Mouse (Mus musculus): ENCODE results near the gene Gm43191. TPM values are rescaled to one million over a fixed set of nuclear protein-coding genes. Genes with fewer than 3 reads are reported as not detected.

The Gm43191 gene
- not detected for polyA plus RNA-seq (2017; shearing (Covaris generic))

DNA sequence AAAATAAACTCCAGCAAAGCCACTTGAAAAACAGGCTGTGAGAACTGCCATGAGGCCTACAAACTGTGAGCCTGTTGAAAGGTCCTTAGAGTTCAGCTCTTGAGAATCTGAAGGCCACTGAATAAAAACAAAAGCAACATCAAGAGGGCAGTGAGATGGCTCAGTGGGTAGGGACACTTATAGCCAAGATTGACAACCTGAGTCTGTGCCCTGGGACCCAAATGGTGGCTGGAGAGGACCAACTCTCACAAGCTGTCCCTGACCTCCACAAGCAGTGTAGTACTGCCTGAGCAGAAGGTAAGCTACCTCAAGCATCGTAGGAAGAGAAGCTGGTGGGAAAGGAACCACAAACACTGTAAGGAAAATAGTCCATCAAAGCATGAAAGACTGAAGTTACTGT lies at the start of gene Gm43191:
Gene Gm43191 (minus strand): TSS at position 101 of the 400 bp plus-strand sequence.

DNA sequence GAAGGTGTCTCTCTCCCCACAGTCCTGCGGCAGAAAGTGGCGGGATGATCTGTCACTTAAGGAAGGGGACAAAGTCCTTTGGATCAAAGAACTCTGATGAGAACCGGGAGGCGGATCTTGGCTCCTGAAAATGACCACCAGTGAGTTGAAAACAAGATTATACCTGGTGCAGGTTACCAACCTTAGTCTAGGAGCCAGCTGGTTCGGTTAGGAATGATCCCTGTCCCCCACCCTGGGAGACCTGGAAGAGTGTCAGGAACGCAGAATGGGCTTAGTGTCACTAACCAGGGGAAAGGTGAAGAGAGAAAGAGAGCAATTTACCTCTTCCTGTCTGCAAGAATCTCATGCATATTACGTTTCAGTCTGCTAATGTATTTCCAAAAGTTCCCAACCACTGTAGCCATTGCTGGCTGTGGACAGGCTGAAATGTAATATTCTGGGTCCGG lies 31.4 kb upstream of the Gm43191 start, which contains the start of gene Slc35a3:
Gene Slc35a3 (minus strand): TSS at position 396 of the 446 bp plus-strand sequence.

GRCm38 (mm10) chr3:116662463-116662863 lies 18.6 kb downstream of the Gm43191 start, which contains the start of gene Mfsd14a:
Gene Mfsd14a, minus strand, starts transcription at chr3:116662677.

DNA sequence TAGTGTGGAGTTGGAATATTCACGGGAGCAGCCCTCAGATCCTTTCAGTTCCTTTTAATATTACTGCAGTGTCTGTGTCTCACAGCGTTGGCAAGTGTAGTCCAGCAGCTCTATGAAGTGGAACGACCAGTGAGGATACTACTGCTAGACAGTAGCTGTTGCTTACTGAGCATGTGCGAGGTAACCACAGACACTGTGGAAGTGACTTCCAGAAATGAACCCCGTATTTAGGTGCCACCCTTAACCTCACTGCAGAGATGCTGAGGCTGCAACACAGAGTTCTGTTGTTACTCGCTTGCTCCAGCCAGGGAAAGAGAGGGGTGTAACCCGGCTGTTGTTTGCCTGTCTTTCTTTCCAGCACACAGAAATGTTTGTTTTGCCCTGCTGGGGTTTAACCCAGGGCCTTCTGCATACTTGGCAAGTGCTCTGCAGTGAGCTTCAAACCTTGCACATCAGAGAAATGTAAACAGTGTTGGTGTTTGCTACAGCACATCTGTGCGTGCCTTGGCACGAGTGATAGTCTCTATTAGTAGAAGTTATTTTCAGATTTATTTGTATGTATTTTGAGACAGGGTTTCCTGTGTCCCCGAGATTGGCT lies 66.7 kb downstream of the Gm43191 start, which contains the start of gene Trmt13:
Gene Trmt13 (minus strand): TSS at position 293 of the 598 bp plus-strand sequence.

GRCm38 (mm10) chr3:116594728-116595602 lies 86.1 kb downstream of the Gm43191 start, which contains the start of gene Sass6:
Gene Sass6, plus strand, starts transcription at chr3:116594982.

Other genes with a start within 250 kb of the Gm43191 start
- gene Rtca, start 173.1 kb downstream of the Gm43191 start, polyA plus RNA-seq (2017; shearing (Covaris generic)) = 28.1 TPM
- 12.2 TPM for gene Dbt, start 168.2 kb downstream of the Gm43191 start, polyA plus RNA-seq (2017; shearing (Covaris generic))
- gene Lrrc39, start 118.3 kb downstream of the Gm43191 start, polyA plus RNA-seq (2017; shearing (Covaris generic)) = 0.41 TPM
- 4.4 TPM for gene Sass6, start 86.3 kb downstream of the Gm43191 start, polyA plus RNA-seq (2017; shearing (Covaris generic))
- 42.9 TPM for gene Trmt13, start 66.7 kb downstream of the Gm43191 start, polyA plus RNA-seq (2017; shearing (Covaris generic))
- gene Mfsd14a, start 18.6 kb downstream of the Gm43191 start, polyA plus RNA-seq (2017; shearing (Covaris generic)) = 136 TPM
- gene Slc35a3, start 31.6 kb upstream of the Gm43191 start, polyA plus RNA-seq (2017; shearing (Covaris generic)) = 21.3 TPM
- 3.6 TPM for gene Agl, start 126.9 kb upstream of the Gm43191 start, polyA plus RNA-seq (2017; shearing (Covaris generic))
- 15.5 TPM for gene Frrs1, start 178.2 kb upstream of the Gm43191 start, polyA plus RNA-seq (2017; shearing (Covaris generic))

Measured in naive thymus-derived CD4-positive, alpha-beta T cell, adult 5 months (primary cell).